Mouse (Mus musculus) heart, embryonic 10.5 days (tissue): ENCODE data around the gene Olfr239. TPM values are rescaled to one million over a fixed set of nuclear protein-coding genes. Genes with fewer than 3 reads are reported as not detected.
"Not testable (repeated sequence)": the region's sequence is repeated elsewhere in the genome, so short reads cannot be mapped to it uniquely, and the experiment has no call there.

ENCODE experiments used
- DNase-seq: peaks from one replicate; pipeline ENCODE4 v3.0.0-alpha.2; 2017; ENCODE audit warnings: low spot score
- H3K27ac ChIP-seq: fragments of 300-500 bp; sonication (generic); 2 replicates; pipeline ENCODE4 v1.5.1; 2016; ENCODE audit warnings: mild to moderate bottlenecking
- H3K27me3 ChIP-seq: fragments of 300-500 bp; sonication (generic); 2 replicates; pipeline ENCODE4 v1.6.1; 2016; ENCODE audit warnings: mild to moderate bottlenecking; ENCODE audit not compliant: poor library complexity, insufficient read depth, severe bottlenecking
- H3K36me3 ChIP-seq: fragments of 300-500 bp; sonication (generic); 2 replicates; pipeline ENCODE4 v1.6.1; 2016; ENCODE audit warnings: mild to moderate bottlenecking, moderate library complexity
- H3K4me1 ChIP-seq: fragments of 300-500 bp; sonication (generic); 2 replicates; pipeline ENCODE4 v1.6.1; 2016; ENCODE audit warnings: mild to moderate bottlenecking
- H3K4me3 ChIP-seq: fragments of 300-500 bp; sonication (generic); 2 replicates; pipeline ENCODE4 v1.5.1; 2016; ENCODE audit warnings: mild to moderate bottlenecking, moderate library complexity
- H3K9me3 ChIP-seq: fragments of 300-500 bp; sonication (generic); 2 replicates; pipeline ENCODE4 v1.6.1; 2016; ENCODE audit warnings: mild to moderate bottlenecking, moderate library complexity
- WGBS: fragments of 180-500 bp; shearing (Covaris S2); methylation state at CpG from one replicate; pipeline ENCODE4 v1.1.7; 2016; 5-methylcytosine and 5-hydroxymethylcytosine counted together
- polyA plus RNA-seq: library from polyadenylated mRNA; unstranded; fragments of >200 nt; fragmentation: Nextera tagmentation; extraction: Ambion mirVana; gene quantifications from 2 replicates; pipeline ENCODE4 v1.2.1, GENCODE M21; 2016

The Olfr239 gene
- polyA plus RNA-seq = not detected in 2 replicates

DNA sequence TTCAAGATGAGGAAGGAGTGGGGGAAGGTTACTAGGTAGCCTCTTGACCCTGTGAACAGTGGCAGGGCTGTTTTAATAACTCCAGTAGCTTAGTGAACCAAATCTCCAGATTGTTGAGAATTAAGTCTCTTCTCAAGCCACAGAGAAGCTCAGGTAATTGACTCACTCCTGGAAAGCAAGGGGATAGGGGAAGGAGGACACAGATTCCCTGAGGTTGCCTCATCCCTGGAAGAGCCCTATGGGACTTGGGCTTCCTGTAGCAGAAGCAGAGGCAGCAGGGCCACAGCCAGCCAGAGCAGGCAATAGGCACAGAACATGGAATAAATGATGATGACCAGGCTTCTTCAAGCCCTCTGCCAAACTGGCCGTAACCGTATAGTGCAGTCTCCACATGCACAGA, at the start of gene Olfr239:
Gene Olfr239, plus strand, starts transcription at position 301 of the 400 bp plus-strand sequence.
- not testable (repeated sequence) for H3K4me3 ChIP-seq, H3K27me3 ChIP-seq, H3K36me3 ChIP-seq, H3K27ac ChIP-seq, DNase-seq, H3K4me1 ChIP-seq, H3K9me3 ChIP-seq
- WGBS = no CpG with 5 or more reads among the region's 2 CpGs

DNA sequence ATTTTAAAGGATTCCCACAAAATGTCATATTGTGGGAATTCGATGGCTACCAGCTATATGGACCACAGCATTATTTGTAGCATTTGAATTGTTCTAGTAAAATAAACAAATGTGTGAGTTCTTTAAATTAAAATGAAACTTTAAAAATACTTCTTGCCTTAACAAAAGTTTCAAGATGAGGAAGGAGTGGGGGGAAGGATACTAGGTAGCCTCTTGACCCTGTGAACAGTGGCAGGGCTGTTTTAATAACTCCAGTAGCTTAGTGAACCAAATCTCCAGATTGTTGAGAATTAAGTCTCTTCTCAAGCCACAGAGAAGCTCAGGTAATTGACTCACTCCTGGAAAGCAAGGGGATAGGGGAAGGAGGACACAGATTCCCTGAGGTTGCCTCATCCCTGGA, 23.0 kb upstream of the Olfr239 start, which contains the start of gene Olfr55:
Gene Olfr55, plus strand, starts transcription at position 301 of the 400 bp plus-strand sequence.
- DNase-seq, H3K9me3 ChIP-seq, H3K36me3 ChIP-seq, H3K4me3 ChIP-seq, H3K27ac ChIP-seq, H3K27me3 ChIP-seq, H3K4me1 ChIP-seq: not testable (repeated sequence)
- 76% methylated on average over 1 of the region's 1 CpGs for WGBS

DNA sequence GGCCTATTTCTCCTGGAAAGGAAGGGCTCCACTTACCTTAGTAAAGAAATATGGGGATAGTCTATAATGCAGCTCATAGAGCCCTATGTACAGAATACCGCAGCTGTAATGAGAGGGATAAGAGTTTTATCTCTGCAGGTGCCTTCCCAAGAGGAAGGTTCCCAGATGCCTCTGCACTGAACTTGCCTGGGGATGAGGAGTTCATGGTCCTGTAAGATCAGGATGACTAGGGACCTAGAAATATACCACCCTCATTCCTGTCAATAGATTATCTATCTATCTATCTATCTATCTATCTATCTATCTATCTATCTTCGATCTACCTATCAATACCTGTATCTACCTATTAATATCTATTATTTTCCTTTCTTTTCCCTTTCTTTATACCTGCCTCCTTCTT, 30.5 kb downstream of the Olfr239 start, which contains the start of gene Olfr1564:
Gene Olfr1564, minus strand, starts transcription at position 101 of the 400 bp plus-strand sequence.
- whole genome bisulfite sequencing = 72% methylated on average over 2 of the region's 2 CpGs

DNA sequence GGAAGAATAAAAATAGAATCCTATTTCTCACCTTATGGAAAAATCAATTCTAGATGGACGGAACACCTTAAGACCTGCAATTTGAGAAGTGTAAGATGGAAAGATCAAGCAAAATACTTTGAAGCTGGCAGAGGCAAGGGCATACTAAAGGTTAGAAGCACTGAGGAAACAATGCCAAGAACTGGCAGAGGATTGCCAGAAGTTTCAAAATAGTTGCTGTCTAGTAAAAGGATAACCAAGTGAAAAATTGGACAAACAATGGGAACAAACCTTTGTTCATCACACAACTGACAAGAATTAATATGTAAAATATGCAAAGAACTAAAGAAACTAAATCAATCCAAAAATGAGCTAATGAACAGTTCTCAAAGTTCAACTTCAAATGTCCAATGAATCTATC, 45.5 kb downstream of the Olfr239 start:
- H3K4me3 ChIP-seq, DNase-seq, H3K27ac ChIP-seq, H3K9me3 ChIP-seq, H3K27me3 ChIP-seq, H3K4me1 ChIP-seq: not testable (repeated sequence)
- 91% methylated on average over 1 of the region's 1 CpGs for WGBS
- H3K36me3 ChIP-seq = peaks cover 24% of the 10 kb centered on the region

More for the DNA sequence above, 30.5 kb downstream of the Olfr239 start, which contains the start of gene Olfr1564:
- no peaks in the 10 kb centered on the region for H3K27me3 ChIP-seq
- H3K9me3 ChIP-seq = peaks cover 9% of the 10 kb centered on the region
- H3K36me3 ChIP-seq = no peaks in the 10 kb centered on the region
- H3K27ac ChIP-seq = no peak within 1 kb of the TSS
- DNase-seq = no peak
- H3K4me1 ChIP-seq = no peaks in the 10 kb centered on the region
- H3K4me3 ChIP-seq = no peak within 1 kb of the TSS

Other genes with a start within 250 kb of the Olfr239 start
- 8.9 TPM in 2 replicates for gene Cyp4f13, start 243.9 kb upstream of the Olfr239 start, polyA plus RNA-seq
- 7.7 and 7.8 TPM in 2 replicates for gene Zfp472, start 225.5 kb upstream of the Olfr239 start, polyA plus RNA-seq
- gene Zfp952, start 198.2 kb upstream of the Olfr239 start, polyA plus RNA-seq = 8.6 and 8.9 TPM in 2 replicates
- 7.1 and 8.0 TPM in 2 replicates for gene Zfp763, start 157.9 kb upstream of the Olfr239 start, polyA plus RNA-seq
- not detected in 2 replicates for gene 4921501E09Rik, start 123.2 kb upstream of the Olfr239 start, polyA plus RNA-seq
- 5.0 and 5.8 TPM in 2 replicates for gene Zfp563, start 102.0 kb upstream of the Olfr239 start, polyA plus RNA-seq
- 0.18 TPM in 1 of 2 replicates, not detected in the other for gene Morc2b, start 51.6 kb upstream of the Olfr239 start, polyA plus RNA-seq
- not detected in 2 replicates for gene Olfr55, start 22.9 kb upstream of the Olfr239 start, polyA plus RNA-seq
- 0.13 TPM in 1 of 2 replicates, not detected in the other for gene Olfr1564, start 30.4 kb downstream of the Olfr239 start, polyA plus RNA-seq
- gene Zfp955a, start 63.8 kb downstream of the Olfr239 start, polyA plus RNA-seq = 13.9 and 14.0 TPM in 2 replicates
- gene Olfr63, start 73.4 kb downstream of the Olfr239 start, polyA plus RNA-seq = 0.02 and 0.06 TPM in 2 replicates
- 8.2 and 10.2 TPM in 2 replicates for gene Zfp955b, start 98.2 kb downstream of the Olfr239 start, polyA plus RNA-seq
- gene Zfp81, start 167.6 kb downstream of the Olfr239 start, polyA plus RNA-seq = 6.1 and 7.7 TPM in 2 replicates
- gene Zfp101, start 203.3 kb downstream of the Olfr239 start, polyA plus RNA-seq = 8.8 and 13.3 TPM in 2 replicates
- gene Actl9, start 241.6 kb downstream of the Olfr239 start, polyA plus RNA-seq = not detected in 2 replicates